11 mouse cellular contexts compared by ENCODE assay signal in the genomic region with DNA sequence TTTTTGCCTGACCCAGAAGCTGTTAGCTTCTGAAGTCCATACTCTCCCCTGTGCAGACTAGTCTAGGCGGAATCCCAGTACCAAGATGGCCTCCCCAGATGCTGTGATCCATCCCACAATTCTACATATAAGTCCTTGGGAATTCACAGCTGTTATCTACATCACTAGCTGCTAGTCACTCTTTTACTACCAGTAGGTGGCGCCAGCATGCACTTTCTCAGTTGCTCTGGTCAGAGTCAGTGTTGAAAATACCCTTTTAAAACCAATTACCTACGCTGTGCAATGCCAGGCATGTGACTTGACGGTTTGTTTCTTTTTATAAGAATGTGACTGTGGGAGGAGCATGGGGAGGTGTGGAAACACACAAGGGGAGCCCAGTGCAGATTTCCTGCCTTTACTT.
A peak's percentile ranks its signal among the peaks of the same experiment; 100 is the strongest.
DNase-seq lines count a peak whose midpoint lies in the region; ATAC-seq lines count a peak whose summit lies in the region.
"Had no signal": no experiment of that assay in that cellular context is flagged by ENCODE, and none has a peak within 500 bp of the region (broad histone marks: within the 10 kb centered on the region; RNA-seq: fewer than 3 reads in every experiment).

No protein-coding gene starts in this region.

- H3K4me1 ChIP-seq in hindbrain, embryonic 14.5 days (replicated peaks; ENCODE audit: control insufficient read depth, insufficient read depth, low read length): no peaks in the 10 kb centered on the region
- H3K4me1 ChIP-seq in hindbrain, embryonic 10.5 days (replicated peaks): no peaks in the 10 kb centered on the region
- no peaks in the 10 kb centered on the region for H3K4me1 ChIP-seq in midbrain, embryonic 13.5 days (replicated peaks)
- H3K4me1 ChIP-seq: embryonic facial prominence, embryonic 15.5 days had no signal

- H3K9me3 ChIP-seq in hindbrain, embryonic 14.5 days (ENCODE audit: control insufficient read depth, low read length): no peaks in the 10 kb centered on the region; the same call in 1 of the 2 replicates
- H3K9me3 ChIP-seq in hindbrain, embryonic 10.5 days: peaks cover 10% of the 10 kb centered on the region; the same call in 1 of the 2 replicates
- H3K9me3 ChIP-seq in midbrain, embryonic 13.5 days: no peaks in the 10 kb centered on the region
- H3K9me3 ChIP-seq: embryonic facial prominence, embryonic 15.5 days had no signal

- H3K27ac ChIP-seq in hindbrain, embryonic 14.5 days: no peak overlapping the region
- no peak overlapping the region for H3K27ac ChIP-seq in hindbrain, embryonic 10.5 days
- H3K27ac ChIP-seq in midbrain, embryonic 13.5 days: no peak overlapping the region
- H3K27ac ChIP-seq: embryonic facial prominence, embryonic 15.5 days had no signal

- no peaks in the 10 kb centered on the region for H3K36me3 ChIP-seq in hindbrain, embryonic 14.5 days (replicated peaks; ENCODE audit: control insufficient read depth, insufficient read depth)
- H3K36me3 ChIP-seq in hindbrain, embryonic 10.5 days: no peaks in the 10 kb centered on the region
- no peaks in the 10 kb centered on the region for H3K36me3 ChIP-seq in splenic B cell, adult 2 months (ENCODE audit: control insufficient read depth, insufficient read depth, low read length, poor library complexity, severe bottlenecking)
- H3K36me3 ChIP-seq in midbrain, embryonic 13.5 days: no peaks in the 10 kb centered on the region
- H3K36me3 ChIP-seq: embryonic facial prominence, embryonic 15.5 days had no signal

- no peaks in the 10 kb centered on the region for H3K27me3 ChIP-seq in hindbrain, embryonic 14.5 days (ENCODE audit: control insufficient read depth, insufficient read depth, low read length)
- H3K27me3 ChIP-seq in hindbrain, embryonic 10.5 days (ENCODE audit: insufficient read depth, poor library complexity, severe bottlenecking): no peaks in the 10 kb centered on the region
- H3K27me3 ChIP-seq in splenic B cell, adult 2 months (ENCODE audit: control insufficient read depth, insufficient read depth, low read length, poor library complexity, severe bottlenecking): no peaks in the 10 kb centered on the region
- H3K27me3 ChIP-seq in midbrain, embryonic 13.5 days: no peaks in the 10 kb centered on the region
- H3K27me3 ChIP-seq: embryonic facial prominence, embryonic 15.5 days had no signal

- ATAC-seq in hindbrain, embryonic 14.5 days (ENCODE audit: low FRiP score): no peak
- no peak for ATAC-seq in midbrain, embryonic 13.5 days
- ATAC-seq in cerebellum, adult (ENCODE audit: insufficient number of reproducible peaks, low FRiP score, low TSS enrichment): no peak

- DNase-seq in hindbrain, embryonic 14.5 days (ENCODE audit: low spot score): peak; percentile 6
- DNase-seq in hindbrain, embryonic 10.5 days (ENCODE audit: low spot score): no peak
- DNase-seq in thymus, postnatal 0 days (ENCODE audit: low spot score): peak; percentile 3
- DNase-seq in thymus, postnatal 25 days: no peak
- DNase-seq in c-Kit-positive CD71-positive TER-119-positive erythroid progenitor cells, embryonic 14.5 days (ENCODE audit: low spot score): peak; percentile 8
- DNase-seq in splenic B cell, adult 2 months (ENCODE audit: low read depth, low spot score): peak; percentile 14
- DNase-seq: kidney, postnatal 10 days; lung, postnatal 10 days had no signal

- 84% methylated on average over 4 of the region's 4 CpGs for WGBS in hindbrain, embryonic 14.5 days
- 76% methylated on average over 4 of the region's 4 CpGs for WGBS in hindbrain, embryonic 10.5 days
- 87% methylated on average over 4 of the region's 4 CpGs for WGBS in midbrain, embryonic 13.5 days

- H3K9ac ChIP-seq in hindbrain, embryonic 14.5 days: no peak overlapping the region
- H3K9ac ChIP-seq in midbrain, embryonic 13.5 days (replicated peaks): no peak overlapping the region
- H3K9ac ChIP-seq: embryonic facial prominence, embryonic 15.5 days had no signal

- no peak overlapping the region for H3K4me3 ChIP-seq in hindbrain, embryonic 14.5 days (replicated peaks; ENCODE audit: low read length)
- no peak overlapping the region for H3K4me3 ChIP-seq in hindbrain, embryonic 10.5 days
- H3K4me3 ChIP-seq in midbrain, embryonic 13.5 days (replicated peaks): no peak overlapping the region
- H3K4me3 ChIP-seq: embryonic facial prominence, embryonic 15.5 days had no signal

- no peak overlapping the region for H3K4me2 ChIP-seq in hindbrain, embryonic 14.5 days (replicated peaks)
- no peak overlapping the region for H3K4me2 ChIP-seq in midbrain, embryonic 13.5 days (replicated peaks)
- H3K4me2 ChIP-seq: embryonic facial prominence, embryonic 15.5 days had no signal

Comparison
In these comparisons a context has a peak if more than half of its experiments do, and no peak if none do; other contexts are left out.
1. DNase-seq: peak in hindbrain, embryonic 14.5 days (single experiment), thymus, postnatal 0 days (single experiment), c-Kit-positive CD71-positive TER-119-positive erythroid progenitor cells, embryonic 14.5 days (single experiment) and splenic B cell, adult 2 months (single experiment); none in hindbrain, embryonic 10.5 days (single experiment) and thymus, postnatal 25 days (single experiment).